Mouse (Mus musculus) kidney, postnatal 36 days (tissue): Measurements from ENCODE around the gene Fbxo4.
A peak's percentile ranks its signal among the peaks of the same experiment; 100 is the strongest.

Source experiments
- DNase-seq, 2 experiments: peaks; one replicate each; pipeline ENCODE4 v3.0.0; 2021 to 2022; ENCODE audit warnings: mixed read lengths in 2 of 2

The Fbxo4 gene

GRCm38 (mm10) chr15:3978279-3978678 lies 1.1 kb downstream of the Fbxo4 start:
- no peak for DNase-seq

- no peak for DNase-seq
These were observed 6.1 kb downstream of the Fbxo4 start for GRCm38 (mm10) chr15:3973300-3973699.

GRCm38 (mm10) chr15:3970193-3970592 lies 9.2 kb downstream of the Fbxo4 start:
- no peak for DNase-seq

GRCm38 (mm10) chr15:3969743-3970142 lies 9.6 kb downstream of the Fbxo4 start:
- DNase-seq: no peak

- DNase-seq: peak; percentile 62 to 63
These were observed 17.1 kb downstream of the Fbxo4 start for GRCm38 (mm10) chr15:3962251-3962650.

GRCm38 (mm10) chr15:3960094-3960493 lies 19.3 kb downstream of the Fbxo4 start:
- peak in 1 of 2 experiments; percentile 33 for DNase-seq

- peak; percentile 56 to 81 for DNase-seq
These were observed 21.4 kb downstream of the Fbxo4 start for GRCm38 (mm10) chr15:3957982-3958381.

- DNase-seq: no peak
These were observed 24.4 kb downstream of the Fbxo4 start for GRCm38 (mm10) chr15:3954971-3955370.

- DNase-seq: no peak
These were observed 41.2 kb downstream of the Fbxo4 start for GRCm38 (mm10) chr15:3938132-3938531.

- DNase-seq: peak; percentile 15 to 21
These were observed 43.3 kb downstream of the Fbxo4 start for GRCm38 (mm10) chr15:3936056-3936455.

- peak; percentile 28 to 43 for DNase-seq
These were observed 45.9 kb downstream of the Fbxo4 start for GRCm38 (mm10) chr15:3933466-3933865.

GRCm38 (mm10) chr15:3931931-3932330 lies 47.4 kb downstream of the Fbxo4 start:
- DNase-seq: no peak
